Mouse (Mus musculus) adrenal gland, postnatal 0 days (tissue): ENCODE data around the gene Gfi1b. TPM values are rescaled to one million over a fixed set of nuclear protein-coding genes. Genes with fewer than 3 reads are reported as not detected.

Experiments used
- microRNA-seq: library from miRNA; unstranded; fragments of <30 nt; microRNA quantifications from one replicate; pipeline ENCODE4, GENCODE M21; 2016; ENCODE audit warnings: borderline replicate concordance; ENCODE audit not compliant: insufficient number of aligned reads
- polyA plus RNA-seq: library from polyadenylated mRNA; unstranded; fragments of >200 nt; fragmentation: Nextera tagmentation; extraction: Ambion mirVana; gene quantifications from 2 replicates; pipeline ENCODE4 v1.2.1, GENCODE M21; 2015

Gfi1b gene
- polyA plus RNA-seq: 1.4 and 7.6 TPM in 2 replicates

GRCm38 (mm10) chr2:28621664-28622171 lies at the start of gene Gfi1b:
Gene Gfi1b, minus strand, starts transcription at chr2:28621982.

GRCm38 (mm10) chr2:28640461-28641424 lies 19.0 kb upstream of the Gfi1b start, which contains the start of gene Tsc1:
Gene Tsc1, plus strand, starts transcription at chr2:28641228.

GRCm38 (mm10) chr2:28583651-28584050 lies 38.1 kb downstream of the Gfi1b start, which contains the start of gene Gtf3c5:
Gene Gtf3c5, minus strand, starts transcription at chr2:28583751.

GRCm38 (mm10) chr2:28563303-28563702 lies 58.5 kb downstream of the Gfi1b start, which contains the start of gene Cel:
Gene Cel, minus strand, starts transcription at chr2:28563403.

Small RNA genes lying within 50 kb of the gene (microRNA-seq; reads per million reads assigned to microRNA genes)
- gene Gm22824: not detected

Other genes starting within 250 kb of the Gfi1b start
- 2.6 and 2.7 TPM in 2 replicates for gene Ppp1r26, start 175.2 kb downstream of the Gfi1b start, polyA plus RNA-seq
- 2.4 and 2.5 TPM in 2 replicates for gene 1700007K13Rik, start 155.7 kb downstream of the Gfi1b start, polyA plus RNA-seq
- 23.6 and 40.5 TPM in 2 replicates for gene Mrps2, start 153.9 kb downstream of the Gfi1b start, polyA plus RNA-seq
- gene Gbgt1, start 125.1 kb downstream of the Gfi1b start, polyA plus RNA-seq: 2.2 and 3.5 TPM in 2 replicates
- gene Gm10134, start 115.9 kb downstream of the Gfi1b start, polyA plus RNA-seq: 4.1 and 10.7 TPM in 2 replicates
- gene Ralgds, start 108.9 kb downstream of the Gfi1b start, polyA plus RNA-seq: 41.6 and 53.4 TPM in 2 replicates
- not detected in 2 replicates for gene Cel, start 58.6 kb downstream of the Gfi1b start, polyA plus RNA-seq
- 17.3 and 20.4 TPM in 2 replicates for gene Gtf3c5, start 38.2 kb downstream of the Gfi1b start, polyA plus RNA-seq
- gene Tsc1, start 19.2 kb upstream of the Gfi1b start, polyA plus RNA-seq: 7.1 and 10.8 TPM in 2 replicates
- 3.8 and 4.6 TPM in 2 replicates for gene Spaca9, start 77.7 kb upstream of the Gfi1b start, polyA plus RNA-seq
- 1.2 and 1.8 TPM in 2 replicates for gene Ak8, start 78.2 kb upstream of the Gfi1b start, polyA plus RNA-seq
- 6.9 and 7.7 TPM in 2 replicates for gene Gtf3c4, start 218.4 kb upstream of the Gfi1b start, polyA plus RNA-seq
- 4.3 and 6.3 TPM in 2 replicates for gene Ddx31, start 218.4 kb upstream of the Gfi1b start, polyA plus RNA-seq